Mouse (Mus musculus) kidney, embryonic 16.5 days (tissue): ENCODE measurements around the gene Gzmn. TPM values are rescaled to one million over a fixed set of nuclear protein-coding genes. Genes with fewer than 3 reads are reported as not detected.
A peak's percentile ranks its signal among the peaks of the same experiment; 100 is the strongest.
"Not testable (repeated sequence)": the region's sequence is repeated elsewhere in the genome, so short reads cannot be mapped to it uniquely, and the experiment has no call there.

ENCODE experiments used
- ATAC-seq: fragments of 200-750 bp; cut with Nextera tagmentation; 2 replicates; pipeline ENCODE4 v1.8.0; 2017; ENCODE audit warnings: moderate TSS enrichment; ENCODE audit not compliant: low FRiP score, low TSS enrichment
- H3K27ac ChIP-seq: fragments of 300-500 bp; sonication (generic); 2 replicates; pipeline ENCODE4 v1.5.1; 2014; ENCODE audit warnings: low read length
- H3K27me3 ChIP-seq: fragments of 300-500 bp; sonication (generic); 2 replicates; pipeline ENCODE4 v1.6.1; 2014; ENCODE audit warnings: low read length, control low read depth, mixed read lengths; ENCODE audit not compliant: insufficient read depth
- H3K36me3 ChIP-seq: fragments of 300-500 bp; sonication (generic); 2 replicates; pipeline ENCODE4 v1.6.1; 2014; ENCODE audit warnings: low read length, control low read depth, mixed read lengths; ENCODE audit not compliant: insufficient read depth
- H3K4me1 ChIP-seq: fragments of 300-500 bp; sonication (generic); 2 replicates; pipeline ENCODE4 v1.6.1; 2014; ENCODE audit warnings: low read length, control low read depth, mixed read lengths; ENCODE audit not compliant: insufficient read depth
- H3K4me2 ChIP-seq: fragments of 300-500 bp; sonication (generic); replicated peaks from 2 replicates; pipeline ENCODE4 v1.6.1; 2014; ENCODE audit warnings: low read depth, low read length
- H3K4me3 ChIP-seq: fragments of 300-500 bp; sonication (generic); 2 replicates; pipeline ENCODE4 v1.5.1; 2014; ENCODE audit warnings: mild to moderate bottlenecking, low read length
- H3K9ac ChIP-seq: fragments of 300-500 bp; sonication (generic); replicated peaks from 2 replicates; pipeline ENCODE4 v1.6.1; 2014; ENCODE audit warnings: low read length
- H3K9me3 ChIP-seq: fragments of 300-500 bp; sonication (generic); 2 replicates; pipeline ENCODE4 v1.6.1; 2016; ENCODE audit warnings: low read length, control low read depth
- WGBS: fragments of 180-500 bp; shearing (Covaris S2); extraction: QIAGEN DNeasy Blood & Tissue Kit; methylation state at CpG from one replicate; pipeline ENCODE4 v1.1.7; 2014; 5-methylcytosine and 5-hydroxymethylcytosine counted together
- polyA plus RNA-seq: library from polyadenylated mRNA; unstranded; fragments of >200 nt; fragmentation: Nextera tagmentation; extraction: Ambion mirVana; gene quantifications from 2 replicates; pipeline ENCODE4 v1.2.1, GENCODE M21; 2015

Gzmn gene
- not detected in 2 replicates for polyA plus RNA-seq

DNA sequence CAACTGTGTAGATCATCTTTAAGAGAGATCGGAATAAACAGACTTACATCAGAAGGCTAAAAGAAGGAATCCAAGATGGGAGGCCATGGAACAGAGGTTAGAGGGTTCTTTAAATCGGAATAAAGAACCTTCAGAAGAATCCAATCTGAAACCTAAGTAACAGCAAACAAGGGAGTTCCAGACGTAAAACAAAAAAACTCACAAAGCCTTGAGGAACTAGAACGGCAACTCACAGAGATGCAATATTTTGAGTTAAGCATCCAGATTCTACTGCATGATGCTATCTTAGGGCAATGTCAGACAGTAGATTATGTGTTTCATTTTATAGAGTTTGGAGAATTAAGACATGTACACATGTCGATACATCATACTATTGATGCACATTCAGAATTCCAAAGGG lies at the start of gene Gzmn:
Gzmn (minus strand) TSS at position 101 of the 400 bp plus-strand sequence.
- no peak within 1 kb of the TSS for H3K4me2 ChIP-seq
- H3K36me3 ChIP-seq, result no peaks in the 10 kb centered on the region
- no peaks in the 10 kb centered on the region for H3K27me3 ChIP-seq
- ATAC-seq, result no peak
- H3K4me1 ChIP-seq, result no peaks in the 10 kb centered on the region
- no peak within 1 kb of the TSS for H3K4me3 ChIP-seq
- no peaks in the 10 kb centered on the region for H3K9me3 ChIP-seq
- H3K9ac ChIP-seq, result no peak within 1 kb of the TSS
- 88% methylated on average over 5 of the region's 5 CpGs for WGBS
- no peak within 1 kb of the TSS for H3K27ac ChIP-seq

DNA sequence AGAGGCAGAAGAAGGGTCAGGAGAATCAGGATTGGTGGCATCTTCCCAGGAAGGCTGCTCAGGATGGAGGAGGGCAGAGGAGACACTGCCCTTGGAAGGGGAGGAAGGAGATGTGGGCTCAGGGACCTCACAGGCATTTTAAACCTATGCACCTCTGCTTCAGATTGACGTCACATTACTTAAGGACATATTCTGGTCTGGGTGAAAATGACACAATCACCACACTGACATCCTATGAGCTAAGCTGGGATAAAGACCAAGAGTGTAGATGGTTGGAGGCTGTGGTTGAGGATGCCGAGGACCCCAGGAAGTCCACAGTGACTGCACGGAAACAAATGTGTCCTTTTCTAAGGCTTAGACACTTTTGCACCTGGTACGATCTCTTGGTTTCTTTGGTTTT lies 36.9 kb upstream of the Gzmn start, which contains the start of gene Gzmf:
Gzmf (minus strand) TSS at position 101 of the 400 bp plus-strand sequence.
- Histone ChIP-seq H3K9me3 (no peaks in the 10 kb centered on the region), H3K36me3 (no peaks in the 10 kb centered on the region), H3K27ac (no peak within 1 kb of the TSS), H3K27me3 (no peaks in the 10 kb centered on the region), H3K4me3 (no peak within 1 kb of the TSS), H3K4me2 (no peak within 1 kb of the TSS), H3K9ac (no peak within 1 kb of the TSS), H3K4me1 (no peaks in the 10 kb centered on the region)
- ATAC-seq, result no peak
- WGBS, result 95% methylated on average over 4 of the region's 4 CpGs

DNA sequence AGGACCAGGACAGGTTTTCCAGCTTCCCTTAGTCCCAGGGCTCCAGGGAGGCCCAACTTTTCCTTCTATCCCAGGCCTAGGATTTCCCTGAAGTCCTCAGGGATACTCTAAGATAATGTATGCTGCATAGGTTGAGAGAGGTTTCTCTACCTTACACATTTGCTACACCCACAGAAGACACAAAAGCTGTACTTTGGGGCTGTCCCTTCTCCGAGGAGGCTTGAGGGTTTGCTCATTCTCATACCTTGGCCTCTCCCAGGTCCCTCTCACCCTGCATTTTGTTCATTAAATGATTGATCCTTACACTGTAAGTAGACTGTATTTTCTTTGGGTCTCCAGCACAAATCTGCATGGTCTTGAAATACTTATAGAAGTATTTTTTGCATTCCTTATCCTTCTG lies 31.2 kb upstream of the Gzmn start:
- Histone ChIP-seq H3K9ac (no peak overlapping the region), H3K9me3 (no peaks in the 10 kb centered on the region), H3K27me3 (no peaks in the 10 kb centered on the region), H3K4me2 (no peak overlapping the region), H3K27ac (no peak overlapping the region), H3K4me1 (no peaks in the 10 kb centered on the region), H3K36me3 (no peaks in the 10 kb centered on the region), H3K4me3 (no peak overlapping the region)
- ATAC-seq, result no peak
- WGBS, result 91% methylated on average over 1 of the region's 1 CpGs

DNA sequence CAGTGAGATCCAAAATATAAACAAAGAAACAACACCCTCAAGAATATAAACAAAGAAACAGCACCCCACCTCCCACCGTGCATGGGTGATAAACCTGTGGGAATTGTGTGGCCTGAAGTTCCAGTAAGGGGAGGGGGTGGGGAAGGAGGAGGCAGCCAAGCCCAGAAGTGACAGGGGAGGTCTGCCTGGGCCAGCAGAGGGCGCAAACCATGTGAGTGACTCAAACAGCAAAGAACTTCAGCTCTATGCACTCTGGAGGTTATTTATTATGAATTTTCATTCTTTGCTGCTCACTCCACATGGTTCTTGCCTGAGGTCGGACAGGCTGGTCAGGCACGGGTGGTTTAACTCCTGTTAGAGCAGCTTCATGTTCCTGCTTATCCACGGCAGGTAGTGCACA lies 30.6 kb upstream of the Gzmn start:
- not testable (repeated sequence) for H3K9ac ChIP-seq, H3K4me3 ChIP-seq, H3K4me2 ChIP-seq, H3K4me1 ChIP-seq, H3K27ac ChIP-seq, H3K36me3 ChIP-seq, H3K9me3 ChIP-seq, H3K27me3 ChIP-seq
- WGBS, result 36% methylated on average over 5 of the region's 5 CpGs
- 0 out of 2 replicates have a peak, but pooled peaks have one; percentile 49 for ATAC-seq

DNA sequence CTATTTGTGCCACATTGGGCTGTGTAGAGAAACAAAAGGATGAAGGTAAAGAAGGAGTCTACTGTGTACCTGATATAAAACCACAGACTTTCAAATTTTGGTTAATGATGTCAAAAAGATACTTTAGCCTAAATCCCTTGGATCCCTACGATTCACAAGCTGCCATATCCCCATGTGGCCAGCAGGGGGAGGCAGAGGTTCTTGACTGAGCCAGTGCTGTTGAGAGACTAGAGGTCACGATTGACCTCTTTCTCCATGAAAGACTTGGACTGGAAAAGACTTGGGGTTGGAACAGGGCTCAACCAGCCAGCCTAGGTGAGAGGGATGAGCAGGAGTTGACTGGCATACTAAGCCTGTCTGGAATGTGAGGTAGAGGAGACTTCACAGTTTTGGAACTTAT lies 29.6 kb upstream of the Gzmn start:
- H3K27ac ChIP-seq, result no peak overlapping the region
- H3K4me2 ChIP-seq, result no peak overlapping the region
- no peaks in the 10 kb centered on the region for H3K27me3 ChIP-seq
- no peak overlapping the region for H3K4me3 ChIP-seq
- H3K9me3 ChIP-seq, result no peaks in the 10 kb centered on the region
- H3K9ac ChIP-seq, result no peak overlapping the region
- no peaks in the 10 kb centered on the region for H3K4me1 ChIP-seq
- ATAC-seq, result no peak
- 6% methylated on average over 2 of the region's 2 CpGs for WGBS
- no peaks in the 10 kb centered on the region for H3K36me3 ChIP-seq

DNA sequence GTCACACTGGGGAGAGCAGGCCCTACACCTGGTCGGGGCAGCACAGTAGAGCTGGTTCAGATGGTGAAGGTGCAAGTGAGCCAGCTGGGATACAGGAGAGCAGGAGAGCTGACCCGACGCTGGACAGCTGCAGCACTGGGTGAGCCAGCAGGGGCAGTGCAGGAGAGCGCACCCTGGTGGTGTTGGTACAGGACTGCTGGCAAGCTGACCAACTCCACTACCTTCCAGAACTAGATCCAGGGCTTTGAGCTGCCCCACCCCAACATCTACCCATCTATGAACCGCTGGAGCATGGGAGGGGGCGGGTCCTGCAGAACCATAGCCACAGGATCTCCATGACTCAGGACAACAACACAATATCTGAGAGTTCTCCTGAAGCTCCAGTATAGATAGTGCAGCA lies 12.5 kb upstream of the Gzmn start:
- no peak overlapping the region for H3K4me3 ChIP-seq
- no peaks in the 10 kb centered on the region for H3K4me1 ChIP-seq
- H3K27me3 ChIP-seq, result no peaks in the 10 kb centered on the region
- H3K27ac ChIP-seq, result no peak overlapping the region
- no peak overlapping the region for H3K4me2 ChIP-seq
- 48% methylated on average over 6 of the region's 6 CpGs for WGBS
- no peaks in the 10 kb centered on the region for H3K36me3 ChIP-seq
- H3K9ac ChIP-seq, result no peak overlapping the region
- ATAC-seq, result no peak
- no peaks in the 10 kb centered on the region for H3K9me3 ChIP-seq

DNA sequence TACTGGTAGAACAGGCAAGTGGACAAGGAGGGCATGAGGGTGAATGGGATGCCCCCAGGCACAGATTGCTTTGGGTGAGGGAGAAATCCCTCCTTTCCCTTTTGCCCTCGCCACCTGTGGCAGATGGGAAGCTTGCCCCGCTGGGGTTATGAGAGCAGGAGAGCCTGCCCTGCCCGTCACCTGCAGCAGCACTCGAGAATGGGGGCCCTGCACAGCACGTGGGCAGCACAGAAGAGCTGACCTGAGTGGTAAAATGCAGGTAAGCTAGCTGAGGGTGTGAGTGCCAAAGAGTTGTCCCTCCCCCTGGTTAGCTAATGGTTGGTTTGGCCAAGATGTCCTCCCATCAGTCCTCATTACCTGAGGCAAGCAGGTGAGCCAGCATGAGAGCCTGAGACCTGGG lies 12.1 kb upstream of the Gzmn start:
- no peak for ATAC-seq
- no peak overlapping the region for H3K4me3 ChIP-seq
- no peaks in the 10 kb centered on the region for H3K36me3 ChIP-seq
- 73% methylated on average over 5 of the region's 5 CpGs for WGBS
- no peaks in the 10 kb centered on the region for H3K9me3 ChIP-seq
- no peaks in the 10 kb centered on the region for H3K27me3 ChIP-seq
- no peak overlapping the region for H3K4me2 ChIP-seq
- no peaks in the 10 kb centered on the region for H3K4me1 ChIP-seq
- H3K9ac ChIP-seq, result no peak overlapping the region
- no peak overlapping the region for H3K27ac ChIP-seq

DNA sequence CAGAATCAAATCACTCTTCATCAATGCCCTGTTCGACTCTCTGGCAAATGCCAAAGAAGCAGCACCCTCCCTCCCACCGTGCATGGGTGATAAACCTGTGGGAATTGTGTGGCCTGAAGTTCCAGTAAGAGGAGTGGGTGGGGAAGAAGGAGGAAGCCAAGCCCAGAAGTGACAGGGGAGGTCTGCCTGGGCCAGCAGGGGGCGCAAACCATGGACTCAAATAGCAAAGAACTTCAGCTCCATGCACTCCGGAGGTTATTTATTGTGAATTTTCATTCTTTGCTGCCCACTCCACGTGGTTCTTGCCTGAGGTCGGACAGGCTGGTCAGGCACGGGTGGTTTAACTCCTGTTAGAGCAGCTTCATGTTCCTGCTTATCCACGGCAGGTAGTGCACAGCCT lies 3.3 kb upstream of the Gzmn start:
- not testable (repeated sequence) for H3K4me3 ChIP-seq, H3K27me3 ChIP-seq, ATAC-seq, H3K9me3 ChIP-seq, H3K4me2 ChIP-seq, H3K9ac ChIP-seq, H3K36me3 ChIP-seq, H3K4me1 ChIP-seq, H3K27ac ChIP-seq
- WGBS, result 13% methylated on average over 8 of the region's 8 CpGs

DNA sequence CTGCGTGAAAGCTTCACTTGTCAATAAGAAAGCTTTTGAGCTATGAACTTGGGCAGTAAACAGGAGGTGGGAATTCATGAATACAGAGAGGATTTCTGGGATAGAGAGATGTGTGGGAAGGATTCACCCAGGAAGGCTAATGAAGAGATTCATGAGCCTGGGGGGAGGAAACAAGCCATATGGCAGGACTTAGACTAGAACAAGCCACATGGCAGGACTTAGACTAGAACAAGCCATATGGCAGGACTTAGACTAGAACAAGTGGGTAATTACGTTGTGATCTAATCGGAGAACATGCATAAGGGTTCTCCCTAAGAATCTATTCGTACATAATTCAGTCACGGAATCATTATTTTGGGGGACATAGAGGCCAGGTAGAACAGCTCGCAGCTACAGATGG lies 1.0 kb downstream of the Gzmn start:
- H3K9ac ChIP-seq, result no peak overlapping the region
- H3K27ac ChIP-seq, result no peak overlapping the region
- no peaks in the 10 kb centered on the region for H3K9me3 ChIP-seq
- no peaks in the 10 kb centered on the region for H3K36me3 ChIP-seq
- no peaks in the 10 kb centered on the region for H3K27me3 ChIP-seq
- 97% methylated on average over 6 of the region's 6 CpGs for WGBS
- no peak overlapping the region for H3K4me3 ChIP-seq
- no peaks in the 10 kb centered on the region for H3K4me1 ChIP-seq
- no peak for ATAC-seq
- no peak overlapping the region for H3K4me2 ChIP-seq

DNA sequence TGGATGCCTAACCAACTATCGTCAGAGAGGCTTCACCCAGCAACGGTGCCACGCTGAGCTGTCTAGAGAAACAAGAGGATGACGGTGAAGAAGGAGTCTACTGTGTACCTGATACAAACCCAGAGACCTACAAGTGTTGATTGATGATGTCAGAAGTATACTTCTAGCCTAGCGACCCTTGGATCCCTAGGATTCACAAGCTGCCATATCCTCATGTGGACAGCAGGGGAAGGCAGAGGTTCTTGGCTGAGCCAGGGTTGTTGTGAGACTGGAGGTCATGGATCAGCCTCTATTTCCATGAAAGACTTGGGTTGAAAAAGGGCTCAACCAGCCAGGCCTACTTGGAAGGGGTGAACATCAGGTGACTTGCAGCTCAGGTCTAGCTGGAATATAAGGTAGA lies 1.7 kb downstream of the Gzmn start:
- H3K36me3 ChIP-seq, result no peaks in the 10 kb centered on the region
- WGBS, result 93% methylated on average over 5 of the region's 5 CpGs
- H3K27ac ChIP-seq, result no peak overlapping the region
- H3K9ac ChIP-seq, result no peak overlapping the region
- ATAC-seq, result no peak
- H3K27me3 ChIP-seq, result no peaks in the 10 kb centered on the region
- no peak overlapping the region for H3K4me3 ChIP-seq
- H3K9me3 ChIP-seq, result no peaks in the 10 kb centered on the region
- no peak overlapping the region for H3K4me2 ChIP-seq
- H3K4me1 ChIP-seq, result no peaks in the 10 kb centered on the region

DNA sequence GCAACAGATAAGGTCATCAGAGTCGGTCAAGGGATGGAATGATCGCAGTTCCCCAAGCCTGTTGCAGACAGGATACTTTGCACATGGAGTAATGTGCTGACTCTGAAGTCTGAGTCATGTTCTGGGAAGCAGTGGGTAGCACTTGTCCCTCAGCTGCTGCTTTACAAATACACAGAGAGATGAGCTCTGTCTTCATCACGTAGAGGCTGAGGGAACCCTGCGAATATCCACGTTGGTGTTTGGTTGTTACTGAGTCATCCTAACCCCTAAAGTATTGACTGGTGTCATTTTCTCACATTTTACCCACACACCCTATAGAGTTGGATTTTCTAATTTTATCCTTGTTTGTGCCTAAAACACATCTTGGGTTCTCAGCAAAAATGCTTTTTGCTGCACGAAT lies 6.4 kb downstream of the Gzmn start:
- Histone ChIP-seq H3K9me3 (no peaks in the 10 kb centered on the region), H3K27me3 (no peaks in the 10 kb centered on the region), H3K9ac (no peak overlapping the region), H3K27ac (no peak overlapping the region), H3K4me1 (no peaks in the 10 kb centered on the region), H3K36me3 (no peaks in the 10 kb centered on the region), H3K4me3 (no peak overlapping the region), H3K4me2 (no peak overlapping the region)
- 71% methylated on average over 6 of the region's 6 CpGs for WGBS
- ATAC-seq, result no peak
